Mouse (Mus musculus) forebrain, embryonic 14.5 days (tissue): Measurements from ENCODE around the gene Tmx1. TPM values are rescaled to one million over a fixed set of nuclear protein-coding genes. Genes with fewer than 3 reads are reported as not detected.
A peak's percentile ranks its signal among the peaks of the same experiment; 100 is the strongest.

Experiments used
- ATAC-seq: fragments of 200-750 bp; cut with Nextera tagmentation; 2 replicates; pipeline ENCODE4 v1.8.0; 2017; ENCODE audit warnings: mild to moderate bottlenecking, moderate library complexity
- DNase-seq: peaks from one replicate; pipeline ENCODE4 v3.0.0-alpha.2; 2015; ENCODE audit warnings: low spot score
- H3K27ac ChIP-seq: fragments of 300-500 bp; sonication (generic); 2 replicates; pipeline ENCODE4 v1.5.1; 2014; ENCODE audit warnings: low read depth, mild to moderate bottlenecking, control low read depth, low read length, moderate library complexity
- H3K27me3 ChIP-seq: fragments of 300-500 bp; sonication (generic); replicated peaks from 2 replicates; pipeline ENCODE4 v1.6.1; 2014; ENCODE audit warnings: low read length, control low read depth, mixed read lengths; ENCODE audit not compliant: control insufficient read depth, insufficient read depth
- H3K36me3 ChIP-seq: fragments of 300-500 bp; sonication (generic); 2 replicates; pipeline ENCODE4 v1.6.1; 2014; ENCODE audit warnings: low read length, control low read depth; ENCODE audit not compliant: control insufficient read depth, insufficient read depth
- H3K4me1 ChIP-seq: fragments of 300-500 bp; sonication (generic); 2 replicates; pipeline ENCODE4 v1.6.1; 2014; ENCODE audit warnings: antibody characterized with exemption, low read length, control low read depth; ENCODE audit not compliant: control insufficient read depth, insufficient read depth
- H3K4me2 ChIP-seq: fragments of 300-500 bp; sonication (generic); 2 replicates; pipeline ENCODE4 v1.6.1; 2014; ENCODE audit warnings: mild to moderate bottlenecking, control low read depth, low read length
- H3K4me3 ChIP-seq: fragments of 300-500 bp; sonication (generic); 2 replicates; pipeline ENCODE4 v1.5.1; 2014; ENCODE audit warnings: low read depth, low read length, control low read depth
- H3K9ac ChIP-seq: fragments of 300-500 bp; sonication (generic); 2 replicates; pipeline ENCODE4 v1.6.1; 2014; ENCODE audit warnings: mild to moderate bottlenecking, low read length, control low read depth, moderate library complexity
- H3K9me3 ChIP-seq: fragments of 300-500 bp; sonication (generic); replicated peaks from 2 replicates; pipeline ENCODE4 v1.6.1; 2016; ENCODE audit warnings: low read length, control low read depth, mixed read lengths; ENCODE audit not compliant: control insufficient read depth
- WGBS: fragments of 180-500 bp; shearing (Covaris S2); extraction: QIAGEN DNeasy Blood & Tissue Kit; methylation state at CpG from one replicate; pipeline ENCODE4 v1.1.7; 2014; 5-methylcytosine and 5-hydroxymethylcytosine counted together
- polyA plus RNA-seq: library from polyadenylated mRNA; unstranded; fragments of >200 nt; fragmentation: Nextera tagmentation; extraction: Ambion mirVana; gene quantifications from 2 replicates; pipeline ENCODE4 v1.2.1, GENCODE M21; 2014

The Tmx1 gene
- polyA plus RNA-seq, 1 experiment from 2014 or later, result 87.5 TPM

DNA sequence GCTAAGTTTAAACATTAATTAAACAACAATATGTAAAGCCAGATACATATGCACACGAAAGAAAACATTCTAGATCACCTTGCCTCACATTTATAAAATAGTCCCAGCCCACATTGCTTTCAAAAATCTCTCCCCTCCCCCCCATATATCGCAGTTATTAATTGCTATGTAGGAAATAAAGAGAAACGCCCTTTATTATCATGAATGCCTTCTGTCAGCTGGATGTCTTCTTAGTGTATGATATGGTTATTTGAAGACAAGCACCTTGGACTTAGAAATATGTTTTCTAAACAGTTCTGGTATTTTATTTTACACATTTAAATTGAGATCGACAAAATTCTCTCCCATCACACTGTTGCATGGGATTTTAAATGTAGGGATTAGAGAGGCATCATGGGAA lies 23.3 kb upstream of the Tmx1 start:
- no peak for DNase-seq
- no peaks in the 10 kb centered on the region for H3K4me1 ChIP-seq

DNA sequence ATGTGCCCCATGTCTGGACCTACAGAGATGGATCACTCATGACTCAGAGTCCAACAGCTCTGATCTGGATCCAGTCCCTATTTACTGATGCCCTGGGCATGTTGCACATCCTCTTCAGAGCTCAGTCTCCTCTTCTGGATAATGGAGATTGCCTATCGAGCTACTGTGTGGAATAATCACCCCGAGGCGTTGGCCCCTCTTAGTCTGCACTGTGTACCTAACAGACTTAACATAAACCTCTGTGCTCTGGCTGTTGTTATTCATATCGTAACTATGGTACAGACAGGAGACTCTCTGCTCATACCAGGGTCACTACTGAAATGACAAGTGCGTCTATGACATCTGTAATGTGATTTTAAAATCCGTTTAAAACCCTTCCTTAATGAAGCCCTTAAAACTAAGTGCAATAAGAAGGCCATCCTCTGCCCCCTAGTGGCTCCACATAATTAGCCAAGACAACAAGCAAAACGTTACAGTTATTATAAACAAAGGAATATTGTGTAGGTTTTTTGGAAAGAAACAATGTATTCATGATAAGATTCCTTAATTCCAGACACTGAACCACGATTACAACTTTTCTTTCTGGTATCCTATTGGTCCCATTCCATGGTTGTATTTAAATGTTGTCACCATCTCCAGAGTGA lies 22.5 kb upstream of the Tmx1 start:
- Histone ChIP-seq H3K9ac (no peak overlapping the region), H3K36me3 (no peaks in the 10 kb centered on the region), H3K27me3 (no peaks in the 10 kb centered on the region), H3K9me3 (no peaks in the 10 kb centered on the region), H3K4me1 (no peaks in the 10 kb centered on the region), H3K4me3 (no peak overlapping the region), H3K4me2 (no peak overlapping the region), H3K27ac (peak overlapping the region; percentile 35; the same call in 1 of the 2 replicates)
- ATAC-seq (peak; percentile 43), DNase-seq (peak; percentile 90)
- WGBS, result 34% methylated on average over 8 of the region's 8 CpGs

More for the DNA sequence above, 23.3 kb upstream of the Tmx1 start:
- Histone ChIP-seq H3K9ac (no peak overlapping the region), H3K27me3 (no peaks in the 10 kb centered on the region), H3K9me3 (no peaks in the 10 kb centered on the region), H3K4me3 (no peak overlapping the region), H3K4me2 (no peak overlapping the region), H3K36me3 (no peaks in the 10 kb centered on the region), H3K27ac (no peak overlapping the region)
- 75% methylated on average over 4 of the region's 4 CpGs for WGBS
- no peak for ATAC-seq

DNA sequence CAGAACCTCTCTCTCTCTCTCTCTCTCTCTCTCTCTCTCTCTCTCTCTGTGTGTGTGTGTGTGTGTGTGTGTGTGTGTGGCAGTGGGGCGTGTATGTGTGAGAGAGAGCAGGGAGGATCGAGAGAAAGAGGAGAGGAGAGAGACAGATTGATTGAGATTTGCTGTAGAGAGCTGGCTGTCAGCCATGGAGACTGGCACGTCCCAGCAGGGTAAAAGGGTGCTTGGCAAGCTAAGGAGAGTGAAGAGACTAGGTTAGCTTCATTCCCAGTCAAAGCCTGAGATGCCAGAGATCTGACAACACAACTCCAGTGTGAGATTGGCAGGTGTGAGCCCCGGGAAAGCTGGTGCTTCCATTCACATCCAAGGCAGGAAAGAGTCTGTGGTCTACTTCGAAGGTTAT lies 21.5 kb upstream of the Tmx1 start:
- DNase-seq, result peak; percentile 87
- Histone ChIP-seq H3K27ac (no peak overlapping the region; the same call in 1 of the 2 replicates), H3K9me3 (no peaks in the 10 kb centered on the region), H3K9ac (no peak overlapping the region), H3K27me3 (no peaks in the 10 kb centered on the region), H3K4me2 (no peak overlapping the region), H3K36me3 (no peaks in the 10 kb centered on the region), H3K4me1 (no peaks in the 10 kb centered on the region), H3K4me3 (no peak overlapping the region)
- peak; percentile 89 for ATAC-seq
- WGBS, result 46% methylated on average over 5 of the region's 5 CpGs

DNA sequence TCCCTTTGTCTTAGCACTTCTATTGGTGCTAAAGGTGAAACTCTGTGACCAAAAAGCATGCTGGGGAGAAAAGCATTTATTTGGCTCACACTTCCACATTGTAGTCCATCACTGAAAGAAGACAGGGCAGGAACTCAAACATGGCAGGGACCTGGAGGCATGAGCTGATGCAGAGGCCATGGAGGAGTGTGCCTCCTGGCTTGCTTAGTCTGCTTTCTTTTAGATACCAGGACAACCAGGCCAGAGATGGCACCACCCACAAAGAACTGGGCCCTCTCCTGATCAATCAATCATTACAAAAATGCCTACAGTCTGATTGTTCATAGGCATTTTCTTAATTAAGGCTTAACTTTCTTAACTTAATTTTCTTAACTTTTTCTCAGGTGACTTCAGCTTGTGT lies 2.9 kb upstream of the Tmx1 start:
- Histone ChIP-seq H3K27me3 (no peaks in the 10 kb centered on the region), H3K4me1 (peaks cover 15% of the 10 kb centered on the region), H3K4me2 (no peak overlapping the region), H3K4me3 (no peak overlapping the region), H3K27ac (no peak overlapping the region), H3K9me3 (no peaks in the 10 kb centered on the region), H3K9ac (no peak overlapping the region), H3K36me3 (no peaks in the 10 kb centered on the region)
- ATAC-seq, result no peak
- DNase-seq, result no peak

DNA sequence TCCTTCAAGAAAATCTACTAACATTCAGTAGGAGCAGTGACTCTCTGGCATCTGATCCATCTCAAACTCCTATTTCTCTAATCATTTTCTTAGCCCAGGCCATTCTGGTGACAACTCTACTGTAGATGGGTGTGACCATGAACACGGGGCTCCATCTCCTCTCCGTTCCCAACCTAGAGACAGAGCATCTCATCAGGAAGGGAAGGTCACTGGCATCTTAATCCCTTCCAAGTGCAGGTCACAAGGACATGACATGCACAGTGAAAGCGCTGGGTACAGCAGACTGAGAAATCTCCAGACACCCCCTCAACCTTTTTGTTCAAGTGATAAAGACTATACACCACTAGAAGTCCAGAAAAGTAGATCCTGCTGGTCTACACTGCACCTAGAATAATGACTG lies 1.4 kb upstream of the Tmx1 start:
- no peak overlapping the region for H3K4me2 ChIP-seq
- H3K9ac ChIP-seq, result no peak overlapping the region
- no peak for ATAC-seq
- no peak overlapping the region for H3K4me3 ChIP-seq
- peaks cover 19% of the 10 kb centered on the region for H3K4me1 ChIP-seq
- no peak overlapping the region for H3K27ac ChIP-seq
- H3K36me3 ChIP-seq, result 0 out of 2 replicates have a peak, but pooled peaks cover 1% of the 10 kb centered on the region
- H3K27me3 ChIP-seq, result no peaks in the 10 kb centered on the region
- 88% methylated on average over 3 of the region's 3 CpGs for WGBS
- DNase-seq, result no peak
- H3K9me3 ChIP-seq, result no peaks in the 10 kb centered on the region

DNA sequence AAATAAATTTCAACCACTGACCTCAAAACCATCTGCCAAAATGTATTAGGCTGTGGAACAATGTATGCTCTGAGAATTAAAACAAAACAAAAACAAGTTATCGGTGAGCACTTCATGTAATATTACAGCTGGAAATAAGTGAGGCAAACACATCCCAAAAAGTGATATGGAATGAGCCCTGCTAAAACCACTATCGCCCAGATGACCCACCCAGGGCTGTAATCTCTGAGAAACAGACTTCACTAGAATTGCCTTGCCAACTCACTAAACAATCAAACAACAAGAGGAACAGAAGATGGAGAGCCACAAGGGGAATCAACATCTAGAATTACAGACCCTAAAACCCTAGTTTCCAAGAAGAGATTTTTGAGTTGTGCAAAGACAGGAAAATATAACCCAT lies 752 bp upstream of the Tmx1 start:
- peaks cover 19% of the 10 kb centered on the region for H3K4me1 ChIP-seq
- H3K4me2 ChIP-seq, result peak overlapping the region; percentile 60
- no peaks in the 10 kb centered on the region for H3K9me3 ChIP-seq
- 92% methylated on average over 2 of the region's 2 CpGs for WGBS
- H3K4me3 ChIP-seq, result no peak overlapping the region
- peak overlapping the region; percentile 82; the same call in 1 of the 2 replicates for H3K9ac ChIP-seq
- H3K27ac ChIP-seq, result no peak overlapping the region
- ATAC-seq, result no peak
- peaks cover 6% of the 10 kb centered on the region; the same call in 1 of the 2 replicates for H3K36me3 ChIP-seq
- no peak for DNase-seq
- no peaks in the 10 kb centered on the region for H3K27me3 ChIP-seq

DNA sequence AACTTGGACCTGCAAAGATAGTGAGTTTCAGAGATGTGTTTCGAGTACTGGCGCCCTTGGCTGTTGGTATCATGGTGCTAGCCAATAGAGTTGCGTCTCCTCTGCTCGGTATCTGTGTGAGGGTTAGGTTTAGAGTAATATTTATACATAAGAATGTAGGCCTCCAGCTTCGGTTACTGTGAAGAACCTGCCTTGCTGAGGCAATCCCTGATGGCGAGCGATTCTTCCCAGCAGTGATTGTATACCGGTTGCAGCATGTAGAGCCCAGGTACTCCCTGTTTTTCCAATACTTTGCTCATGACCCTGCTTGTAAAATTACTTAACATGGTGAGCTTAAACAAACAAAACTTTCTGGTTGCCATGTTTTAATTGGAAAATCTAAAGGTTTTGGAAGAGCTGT lies 2.3 kb downstream of the Tmx1 start:
- 92% methylated on average over 8 of the region's 8 CpGs for WGBS
- no peaks in the 10 kb centered on the region for H3K27me3 ChIP-seq
- H3K36me3 ChIP-seq, result peaks cover 29% of the 10 kb centered on the region
- no peak for DNase-seq
- no peaks in the 10 kb centered on the region for H3K9me3 ChIP-seq
- no peak overlapping the region for H3K27ac ChIP-seq
- ATAC-seq, result no peak
- peaks cover 19% of the 10 kb centered on the region for H3K4me1 ChIP-seq
- no peak overlapping the region for H3K9ac ChIP-seq
- no peak overlapping the region for H3K4me3 ChIP-seq
- H3K4me2 ChIP-seq, result peak overlapping the region; percentile 60

DNA sequence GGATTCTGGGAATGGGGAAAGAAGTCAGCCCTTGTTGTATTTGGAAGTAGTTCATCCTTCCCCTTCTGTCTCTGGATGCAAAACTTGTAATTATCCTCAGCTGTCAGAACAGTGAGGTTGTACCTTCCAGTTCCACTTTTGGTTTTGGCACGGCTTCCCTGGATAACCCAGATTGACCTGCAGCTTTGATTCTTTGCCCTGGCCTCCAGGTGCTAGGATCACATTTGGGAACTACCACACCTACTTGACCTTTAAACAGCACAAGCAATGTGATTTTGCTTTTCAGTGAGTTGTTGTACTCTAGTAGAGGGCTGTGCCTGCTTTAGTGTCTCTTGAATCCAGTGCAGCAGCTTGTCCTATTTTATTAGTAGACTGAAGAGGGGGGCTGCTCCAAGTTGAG lies 6.7 kb downstream of the Tmx1 start:
- Histone ChIP-seq H3K4me2 (no peak overlapping the region), H3K36me3 (peaks cover 44% of the 10 kb centered on the region), H3K4me3 (no peak overlapping the region), H3K9me3 (no peaks in the 10 kb centered on the region), H3K27ac (no peak overlapping the region), H3K4me1 (peaks cover 8% of the 10 kb centered on the region), H3K9ac (no peak overlapping the region), H3K27me3 (no peaks in the 10 kb centered on the region)
- WGBS, result 100% methylated on average over 1 of the region's 1 CpGs
- DNase-seq, result no peak
- no peak for ATAC-seq

DNA sequence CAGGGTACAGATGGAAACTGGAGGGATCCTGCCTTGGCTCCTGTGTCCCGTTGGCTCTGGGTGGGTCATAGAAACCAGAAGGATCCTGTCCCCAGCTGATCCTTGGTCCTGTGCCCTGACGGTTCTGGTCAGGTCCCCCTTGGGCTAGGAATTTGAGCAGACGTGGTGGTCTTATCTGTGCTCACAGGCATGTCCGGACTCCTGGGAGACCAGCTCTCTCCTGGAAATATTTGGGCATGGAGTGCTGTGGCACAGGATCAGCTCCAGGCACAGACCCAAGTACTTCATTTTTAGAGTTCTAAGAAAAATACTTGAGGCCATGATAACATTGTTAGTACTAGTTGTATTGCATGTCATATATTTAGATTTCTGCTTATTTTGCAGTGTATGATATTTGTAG lies 11.1 kb downstream of the Tmx1 start:
- Histone ChIP-seq H3K9me3 (no peaks in the 10 kb centered on the region), H3K27ac (no peak overlapping the region), H3K4me3 (no peak overlapping the region), H3K9ac (no peak overlapping the region), H3K27me3 (no peaks in the 10 kb centered on the region), H3K4me1 (no peaks in the 10 kb centered on the region), H3K36me3 (peaks cover 54% of the 10 kb centered on the region), H3K4me2 (no peak overlapping the region)
- ATAC-seq (no peak), DNase-seq (no peak)
- 90% methylated on average over 4 of the region's 4 CpGs for WGBS
